Mouse (Mus musculus) hindlimb bud, embryonic 11.5 days (tissue): ENCODE measurements around the gene Sox21.

Source experiments
- DNase-seq: peaks from one replicate; pipeline ENCODE4 v3.0.0-alpha.2; 2012; ENCODE audit warnings: low read depth, low spot score; ENCODE audit errors: extremely low spot score

The Sox21 gene

GRCm38 (mm10) chr14:118236886-118237289 lies at the start of gene Sox21:
Gene Sox21 (minus strand): TSS chr14:118237030.
- no peak for DNase-seq

GRCm38 (mm10) chr14:118286096-118286495 lies 49.3 kb upstream of the Sox21 start:
- no peak for DNase-seq

GRCm38 (mm10) chr14:118282917-118283316 lies 46.1 kb upstream of the Sox21 start:
- no peak for DNase-seq

- DNase-seq, result no peak
These were observed 45.4 kb upstream of the Sox21 start for GRCm38 (mm10) chr14:118282272-118282671.

- no peak for DNase-seq
These were observed 41.1 kb upstream of the Sox21 start for GRCm38 (mm10) chr14:118277704-118278498.

GRCm38 (mm10) chr14:118272594-118273555 lies 36.0 kb upstream of the Sox21 start:
- DNase-seq, result no peak

- no peak for DNase-seq
These were observed 32.0 kb upstream of the Sox21 start for GRCm38 (mm10) chr14:118268849-118269248.

GRCm38 (mm10) chr14:118266660-118267059 lies 29.8 kb upstream of the Sox21 start, which contains the start of gene Gm9376:
Gene Gm9376 (plus strand): TSS chr14:118266960.
- no peak for DNase-seq

- no peak for DNase-seq
These were observed 16.6 kb upstream of the Sox21 start for GRCm38 (mm10) chr14:118253381-118253780.

GRCm38 (mm10) chr14:118241416-118241815 lies 4.6 kb upstream of the Sox21 start:
- no peak for DNase-seq

- DNase-seq, result no peak
These were observed 2.5 kb upstream of the Sox21 start for GRCm38 (mm10) chr14:118239351-118239750.

GRCm38 (mm10) chr14:118237786-118238185 lies 956 bp upstream of the Sox21 start:
- no peak for DNase-seq

- DNase-seq, result no peak
These were observed 601 bp downstream of the Sox21 start for GRCm38 (mm10) chr14:118235973-118236885.

GRCm38 (mm10) chr14:118235361-118235972 lies 1.4 kb downstream of the Sox21 start:
- DNase-seq, result no peak

- no peak for DNase-seq
These were observed 2.2 kb downstream of the Sox21 start for GRCm38 (mm10) chr14:118234541-118235210.

- no peak for DNase-seq
These were observed 2.9 kb downstream of the Sox21 start for GRCm38 (mm10) chr14:118233786-118234540.

- no peak for DNase-seq
These were observed 4.4 kb downstream of the Sox21 start for GRCm38 (mm10) chr14:118232381-118232970.

GRCm38 (mm10) chr14:118226471-118227155 lies 10.2 kb downstream of the Sox21 start:
- DNase-seq, result no peak
